Mouse (Mus musculus): ENCODE measurements at regions not wholly inside any gene's neighbourhood (a gene's known extent, or its start where the extent isn't known, plus 50 kb on each side); places are given as distances from the start of the nearest gene placed in this dataset.

GRCm38 (mm10) chr2:114805436-114806047 lies 150.8 kb upstream of the Dph6 start:
- whole genome bisulfite sequencing = 78% methylated on average over 3 of the region's 3 CpGs

GRCm38 (mm10) chr2:114808046-114808445 lies 153.3 kb upstream of the Dph6 start:
- no peak overlapping the region for H3K4me3 ChIP-seq (ENCODE audit: low read depth, low read length)
- H3K4me1 ChIP-seq (ENCODE audit: control insufficient read depth, insufficient read depth, low read length) = 0 out of 2 replicates have a peak, but pooled peaks cover 3% of the 10 kb centered on the region
- WGBS = 28% methylated on average over 5 of the region's 5 CpGs
- H3K4me2 ChIP-seq (ENCODE audit: low read depth, severe bottlenecking) = no peak overlapping the region
- ATAC-seq (ENCODE audit: insufficient number of reproducible peaks, low FRiP score, low TSS enrichment, low read depth) (no peak), DNase-seq (ENCODE audit: low spot score) (no peak)
- no peaks in the 10 kb centered on the region for H3K36me3 ChIP-seq (ENCODE audit: control insufficient read depth, insufficient read depth, low read length)
- H3K27ac ChIP-seq (replicated peaks; ENCODE audit: low read depth, low read length) = no peak overlapping the region
- no peaks in the 10 kb centered on the region for H3K27me3 ChIP-seq (ENCODE audit: control insufficient read depth, insufficient read depth, low read length)
- no peaks in the 10 kb centered on the region for H3K9me3 ChIP-seq (ENCODE audit: control insufficient read depth, low read length)
- no peak overlapping the region for H3K9ac ChIP-seq (ENCODE audit: low read length)

More at GRCm38 (mm10) chr2:114805436-114806047, 150.8 kb upstream of the Dph6 start:
- DNase-seq (ENCODE audit: low spot score) (no peak), ATAC-seq (ENCODE audit: insufficient number of reproducible peaks, low FRiP score, low TSS enrichment, low read depth) (no peak)
- Histone ChIP-seq H3K27ac (replicated peaks; ENCODE audit: low read depth, low read length) (no peak overlapping the region), H3K36me3 (ENCODE audit: control insufficient read depth, insufficient read depth, low read length) (no peaks in the 10 kb centered on the region), H3K4me2 (ENCODE audit: low read depth, severe bottlenecking) (no peak overlapping the region), H3K9me3 (ENCODE audit: control insufficient read depth, low read length) (no peaks in the 10 kb centered on the region), H3K4me3 (ENCODE audit: low read depth, low read length) (no peak overlapping the region), H3K4me1 (ENCODE audit: control insufficient read depth, insufficient read depth, low read length) (no peaks in the 10 kb centered on the region), H3K27me3 (ENCODE audit: control insufficient read depth, insufficient read depth, low read length) (no peaks in the 10 kb centered on the region), H3K9ac (ENCODE audit: low read length) (no peak overlapping the region)

DNA sequence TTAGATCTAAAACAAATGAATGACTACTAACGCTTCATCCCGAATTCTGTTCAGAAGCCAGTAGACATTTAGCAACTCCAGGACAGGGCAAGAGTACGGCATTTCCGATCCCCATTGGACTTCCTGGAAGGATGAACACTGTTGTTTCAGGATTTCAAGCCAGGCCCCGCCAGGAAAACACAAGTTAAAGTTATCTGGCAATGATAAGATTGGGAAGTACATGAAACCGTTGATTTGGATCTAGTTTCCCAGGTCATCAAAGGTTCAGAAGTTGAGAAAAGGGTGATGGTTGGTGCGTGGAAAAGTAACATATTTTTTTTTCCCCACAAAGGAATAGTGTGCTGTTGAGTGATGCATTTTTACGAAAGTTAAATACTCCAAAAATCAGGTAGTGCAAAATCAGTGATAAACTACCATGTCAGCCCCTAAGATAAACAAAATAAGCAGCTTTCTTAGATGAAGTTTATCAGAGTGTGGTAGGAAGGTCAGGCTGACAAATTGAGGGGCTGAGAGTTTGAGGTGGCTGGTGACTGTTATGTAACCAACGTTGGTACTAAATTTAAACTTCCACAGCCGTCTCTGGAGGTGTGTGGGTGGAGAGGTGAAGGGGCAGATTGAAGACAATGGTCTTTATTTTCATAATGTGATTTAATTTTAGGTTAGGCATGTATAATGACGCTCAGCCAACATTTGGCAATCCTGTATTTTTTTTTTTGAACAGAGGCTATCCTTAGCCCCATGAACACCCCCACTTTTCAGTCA lies 157.6 kb upstream of the Dph6 start:
- no peak overlapping the region for H3K27ac ChIP-seq (replicated peaks; ENCODE audit: low read depth, low read length)
- H3K27me3 ChIP-seq (ENCODE audit: control insufficient read depth, insufficient read depth, low read length) = no peaks in the 10 kb centered on the region
- ATAC-seq (ENCODE audit: insufficient number of reproducible peaks, low FRiP score, low TSS enrichment, low read depth) = no peak
- H3K9ac ChIP-seq (ENCODE audit: low read length) = no peak overlapping the region
- no peak overlapping the region for H3K4me2 ChIP-seq (ENCODE audit: low read depth, severe bottlenecking)
- no peaks in the 10 kb centered on the region for H3K9me3 ChIP-seq (ENCODE audit: control insufficient read depth, low read length)
- WGBS = 61% methylated on average over 11 of the region's 11 CpGs
- no peak for DNase-seq (ENCODE audit: low spot score)
- H3K4me3 ChIP-seq (ENCODE audit: low read depth, low read length) = no peak overlapping the region
- H3K36me3 ChIP-seq (ENCODE audit: control insufficient read depth, insufficient read depth, low read length) = no peaks in the 10 kb centered on the region
- 0 out of 2 replicates have a peak, but pooled peaks cover 3% of the 10 kb centered on the region for H3K4me1 ChIP-seq (ENCODE audit: control insufficient read depth, insufficient read depth, low read length)

GRCm38 (mm10) chr2:114812903-114813290 lies 158.1 kb upstream of the Dph6 start:
- Histone ChIP-seq H3K27me3 (ENCODE audit: control insufficient read depth, insufficient read depth, low read length) (no peaks in the 10 kb centered on the region), H3K4me3 (ENCODE audit: low read depth, low read length) (no peak overlapping the region), H3K4me2 (ENCODE audit: low read depth, severe bottlenecking) (no peak overlapping the region), H3K27ac (replicated peaks; ENCODE audit: low read depth, low read length) (no peak overlapping the region), H3K36me3 (ENCODE audit: control insufficient read depth, insufficient read depth, low read length) (no peaks in the 10 kb centered on the region), H3K9ac (ENCODE audit: low read length) (no peak overlapping the region), H3K9me3 (ENCODE audit: control insufficient read depth, low read length) (no peaks in the 10 kb centered on the region), H3K4me1 (ENCODE audit: control insufficient read depth, insufficient read depth, low read length) (0 out of 2 replicates have a peak, but pooled peaks cover 3% of the 10 kb centered on the region)
- ATAC-seq (ENCODE audit: insufficient number of reproducible peaks, low FRiP score, low TSS enrichment, low read depth) (peak; percentile 78; the same call in 1 of the 2 replicates), DNase-seq (ENCODE audit: low spot score) (peak; percentile 39)
- WGBS = 7% methylated on average over 3 of the region's 3 CpGs

- no peak for ATAC-seq (ENCODE audit: insufficient number of reproducible peaks, low FRiP score, low TSS enrichment, low read depth)
- Histone ChIP-seq H3K27me3 (ENCODE audit: control insufficient read depth, insufficient read depth, low read length) (no peaks in the 10 kb centered on the region), H3K4me1 (ENCODE audit: control insufficient read depth, insufficient read depth, low read length) (no peaks in the 10 kb centered on the region), H3K4me3 (ENCODE audit: low read depth, low read length) (no peak overlapping the region), H3K27ac (replicated peaks; ENCODE audit: low read depth, low read length) (no peak overlapping the region), H3K4me2 (ENCODE audit: low read depth, severe bottlenecking) (no peak overlapping the region), H3K36me3 (ENCODE audit: control insufficient read depth, insufficient read depth, low read length) (no peaks in the 10 kb centered on the region), H3K9ac (ENCODE audit: low read length) (no peak overlapping the region), H3K9me3 (ENCODE audit: control insufficient read depth, low read length) (no peaks in the 10 kb centered on the region)
- 85% methylated on average over 3 of the region's 3 CpGs for WGBS
- DNase-seq (ENCODE audit: low spot score) = no peak
These were observed 167.9 kb upstream of the Dph6 start for GRCm38 (mm10) chr2:114822657-114823056.

GRCm38 (mm10) chr2:114828192-114828591 lies 173.4 kb upstream of the Dph6 start:
- WGBS = 42% methylated on average over 6 of the region's 6 CpGs
- no peaks in the 10 kb centered on the region for H3K9me3 ChIP-seq (ENCODE audit: control insufficient read depth, low read length)
- H3K36me3 ChIP-seq (ENCODE audit: control insufficient read depth, insufficient read depth, low read length) = no peaks in the 10 kb centered on the region
- no peak for DNase-seq (ENCODE audit: low spot score)
- no peak overlapping the region for H3K27ac ChIP-seq (replicated peaks; ENCODE audit: low read depth, low read length)
- H3K9ac ChIP-seq (ENCODE audit: low read length) = no peak overlapping the region
- H3K4me1 ChIP-seq (ENCODE audit: control insufficient read depth, insufficient read depth, low read length) = no peaks in the 10 kb centered on the region
- no peak overlapping the region for H3K4me2 ChIP-seq (ENCODE audit: low read depth, severe bottlenecking)
- no peak overlapping the region for H3K4me3 ChIP-seq (ENCODE audit: low read depth, low read length)
- H3K27me3 ChIP-seq (ENCODE audit: control insufficient read depth, insufficient read depth, low read length) = no peaks in the 10 kb centered on the region
- no peak for ATAC-seq (ENCODE audit: insufficient number of reproducible peaks, low FRiP score, low TSS enrichment, low read depth)

DNA sequence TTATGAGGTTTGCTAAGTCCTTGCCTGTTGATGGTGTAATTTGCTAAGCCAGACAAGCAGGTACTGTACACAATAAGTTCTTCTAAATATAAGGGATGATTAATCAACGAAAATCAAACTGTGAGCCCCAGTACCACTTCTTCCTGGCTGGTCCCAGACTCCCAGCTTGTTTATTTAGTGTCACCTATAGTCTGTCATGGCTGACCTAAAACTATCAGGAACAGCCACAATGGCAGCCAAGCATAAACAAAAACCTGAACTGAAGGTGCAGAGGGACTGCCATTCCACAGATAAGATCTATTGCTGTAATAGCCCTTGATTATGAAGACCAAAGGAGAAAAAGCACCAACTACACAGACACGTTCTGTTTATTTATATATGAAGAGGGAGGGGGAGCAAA lies 180.9 kb upstream of the Dph6 start:
- Histone ChIP-seq H3K9ac (ENCODE audit: low read length) (no peak overlapping the region), H3K9me3 (ENCODE audit: control insufficient read depth, low read length) (no peaks in the 10 kb centered on the region), H3K4me1 (ENCODE audit: control insufficient read depth, insufficient read depth, low read length) (no peaks in the 10 kb centered on the region), H3K36me3 (ENCODE audit: control insufficient read depth, insufficient read depth, low read length) (no peaks in the 10 kb centered on the region), H3K4me3 (ENCODE audit: low read depth, low read length) (no peak overlapping the region), H3K4me2 (ENCODE audit: low read depth, severe bottlenecking) (no peak overlapping the region), H3K27ac (replicated peaks; ENCODE audit: low read depth, low read length) (no peak overlapping the region), H3K27me3 (ENCODE audit: control insufficient read depth, insufficient read depth, low read length) (no peaks in the 10 kb centered on the region)
- WGBS = 28% methylated on average over 2 of the region's 2 CpGs
- ATAC-seq (ENCODE audit: insufficient number of reproducible peaks, low FRiP score, low TSS enrichment, low read depth) = no peak
- no peak for DNase-seq (ENCODE audit: low spot score)

- ATAC-seq (ENCODE audit: insufficient number of reproducible peaks, low FRiP score, low TSS enrichment, low read depth) (no peak), DNase-seq (ENCODE audit: low spot score) (no peak)
- Histone ChIP-seq H3K4me3 (ENCODE audit: low read depth, low read length) (no peak overlapping the region), H3K4me2 (ENCODE audit: low read depth, severe bottlenecking) (no peak overlapping the region), H3K27me3 (ENCODE audit: control insufficient read depth, insufficient read depth, low read length) (no peaks in the 10 kb centered on the region), H3K36me3 (ENCODE audit: control insufficient read depth, insufficient read depth, low read length) (no peaks in the 10 kb centered on the region), H3K4me1 (ENCODE audit: control insufficient read depth, insufficient read depth, low read length) (no peaks in the 10 kb centered on the region), H3K9ac (ENCODE audit: low read length) (no peak overlapping the region), H3K27ac (replicated peaks; ENCODE audit: low read depth, low read length) (no peak overlapping the region), H3K9me3 (ENCODE audit: control insufficient read depth, low read length) (no peaks in the 10 kb centered on the region)
- whole genome bisulfite sequencing = 71% methylated on average over 9 of the region's 9 CpGs
These were observed 189.1 kb upstream of the Dph6 start for GRCm38 (mm10) chr2:114843696-114844388.

Data from limb, embryonic 11.5 days (tissue).